Mouse (Mus musculus): Measurements from ENCODE around the gene Ghrhr. TPM values are rescaled to one million over a fixed set of nuclear protein-coding genes. Genes with fewer than 3 reads are reported as not detected.

The Ghrhr gene
- polyA plus RNA-seq (2015; fragmentation: Nextera tagmentation; extraction: Ambion mirVana): not detected in 2 replicates

GRCm38 (mm10) chr6:55376076-55376475 lies at the start of gene Ghrhr:
Gene Ghrhr (plus strand): TSS chr6:55376295.

GRCm38 (mm10) chr6:55335989-55336514 lies 40.0 kb upstream of the Ghrhr start, which contains the start of gene Aqp1:
Gene Aqp1 (plus strand): TSS chr6:55336432.

Other genes with a start within 250 kb of the Ghrhr start
- 0.83 and 1.5 TPM in 2 replicates for gene Crhr2, start 243.3 kb upstream of the Ghrhr start, polyA plus RNA-seq (2015; fragmentation: Nextera tagmentation; extraction: Ambion mirVana)
- not detected in 2 replicates for gene Inmt, start 201.3 kb upstream of the Ghrhr start, polyA plus RNA-seq (2015; fragmentation: Nextera tagmentation; extraction: Ambion mirVana)
- 2.3 and 3.3 TPM in 2 replicates for gene Mindy4, start 172.9 kb upstream of the Ghrhr start, polyA plus RNA-seq (2015; fragmentation: Nextera tagmentation; extraction: Ambion mirVana)
- 72.8 and 103 TPM in 2 replicates for gene Aqp1, start 39.9 kb upstream of the Ghrhr start, polyA plus RNA-seq (2015; fragmentation: Nextera tagmentation; extraction: Ambion mirVana)
- gene Adcyap1r1, start 75.7 kb downstream of the Ghrhr start, polyA plus RNA-seq (2015; fragmentation: Nextera tagmentation; extraction: Ambion mirVana): 2.8 and 3.1 TPM in 2 replicates

Measured in skeletal muscle tissue, postnatal 0 days (tissue).